Mouse (Mus musculus): ENCODE measurements around the gene Micu1. TPM values are rescaled to one million over a fixed set of nuclear protein-coding genes. Genes with fewer than 3 reads are reported as not detected.

Micu1 gene
- polyA plus RNA-seq, 1 experiment: 76.8 TPM

DNA sequence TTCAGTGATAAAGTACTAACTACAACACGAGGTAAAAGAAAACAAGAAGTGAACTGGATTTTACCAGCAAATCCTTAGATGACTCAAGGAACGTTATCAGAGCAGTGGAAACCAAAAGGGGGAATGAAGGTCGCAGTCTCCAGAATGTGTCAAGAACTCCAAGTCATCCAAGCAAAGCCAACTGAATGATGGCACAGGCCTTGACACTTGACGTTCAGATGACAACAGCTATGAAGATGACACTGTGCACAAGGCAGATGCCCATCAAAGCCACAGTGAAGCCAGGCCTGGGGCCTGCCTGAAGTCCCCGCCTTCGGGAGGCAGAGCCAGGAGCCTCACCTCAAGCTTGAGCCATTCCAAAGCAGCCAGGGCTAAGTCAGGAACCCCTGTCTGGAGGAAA lies 62.5 kb downstream of the Micu1 start:
- H3K4me3 ChIP-seq (replicated peaks; ENCODE audit: extremely low read depth, low read depth, low read length): no peak overlapping the region
- 92% methylated on average over 6 of the region's 6 CpGs for WGBS
- DNase-seq: no peak
- TF ChIP-seq POLR2A (IDR thresholded peaks at IDR 0.05; ENCODE audit: borderline replicate concordance, extremely low read depth, low read depth, low read length) (no peak), CTCF (IDR thresholded peaks at IDR 0.05; ENCODE audit: insufficient read depth, low read length) (no peak)
- no peaks in the 10 kb centered on the region for H3K4me1 ChIP-seq (ENCODE audit: control insufficient read depth, insufficient read depth, low read length)

DNA sequence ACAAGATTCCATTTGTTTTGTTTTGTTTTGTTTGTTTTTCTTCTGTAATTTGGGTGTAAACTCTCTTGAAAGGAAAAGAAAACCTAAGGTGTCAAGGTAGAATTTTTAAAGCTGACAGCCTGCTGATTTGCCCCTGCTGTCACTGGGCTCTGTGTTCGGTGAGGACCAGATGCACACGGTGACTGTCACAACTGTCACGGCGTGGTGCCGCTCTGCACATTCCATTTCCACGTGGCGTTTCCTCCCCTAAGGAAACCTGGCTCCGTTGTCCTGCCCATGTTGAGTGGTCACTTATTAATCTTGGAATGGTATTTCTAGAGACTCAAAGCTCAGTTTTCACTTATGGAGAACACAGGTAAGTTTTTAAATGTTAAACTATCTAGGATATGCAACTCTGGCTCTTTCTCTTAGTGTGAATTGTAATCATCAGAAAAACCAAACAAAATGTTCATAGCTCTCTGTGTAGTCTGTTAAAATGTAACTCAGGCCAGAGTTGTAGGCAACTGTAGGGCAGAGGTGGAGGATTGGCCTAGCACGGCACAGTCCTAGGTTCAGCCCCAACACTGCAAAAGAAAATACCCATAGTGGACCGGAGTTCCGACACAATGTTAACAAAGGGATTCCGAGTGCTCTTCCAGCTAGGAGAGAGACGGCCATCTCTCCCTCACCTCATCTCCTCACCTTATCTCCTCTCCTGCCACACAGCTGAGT lies 66.2 kb downstream of the Micu1 start:
- Histone ChIP-seq H3K4me3 (replicated peaks; ENCODE audit: extremely low read depth, low read depth, low read length) (no peak overlapping the region), H3K4me1 (ENCODE audit: control insufficient read depth, insufficient read depth, low read length) (no peaks in the 10 kb centered on the region)
- no peak for DNase-seq
- WGBS: 68% methylated on average over 13 of the region's 13 CpGs
- TF ChIP-seq CTCF (IDR thresholded peaks at IDR 0.05; ENCODE audit: insufficient read depth, low read length): no peak
- TF ChIP-seq POLR2A (IDR thresholded peaks at IDR 0.05; ENCODE audit: borderline replicate concordance, extremely low read depth, low read depth, low read length): no peak

- 80% methylated on average over 6 of the region's 6 CpGs for whole genome bisulfite sequencing
- Histone ChIP-seq H3K4me3 (replicated peaks; ENCODE audit: extremely low read depth, low read depth, low read length) (no peak overlapping the region), H3K4me1 (ENCODE audit: control insufficient read depth, insufficient read depth, low read length) (no peaks in the 10 kb centered on the region)
- DNase-seq: no peak
- TF ChIP-seq CTCF (IDR thresholded peaks at IDR 0.05; ENCODE audit: insufficient read depth, low read length): no peak
- TF ChIP-seq POLR2A (IDR thresholded peaks at IDR 0.05; ENCODE audit: borderline replicate concordance, extremely low read depth, low read depth, low read length): no peak
Observed at GRCm38 (mm10) chr10:59771375-59772048, 69.2 kb downstream of the Micu1 start.

- H3K4me1 ChIP-seq (ENCODE audit: control insufficient read depth, insufficient read depth, low read length): no peaks in the 10 kb centered on the region
- H3K4me3 ChIP-seq (replicated peaks; ENCODE audit: extremely low read depth, low read depth, low read length): no peak overlapping the region
- 75% methylated on average over 2 of the region's 2 CpGs for WGBS
- TF ChIP-seq POLR2A (IDR thresholded peaks at IDR 0.05; ENCODE audit: borderline replicate concordance, extremely low read depth, low read depth, low read length) (no peak), CTCF (IDR thresholded peaks at IDR 0.05; ENCODE audit: insufficient read depth, low read length) (no peak)
- DNase-seq: no peak
Observed at GRCm38 (mm10) chr10:59772049-59772397, 69.7 kb downstream of the Micu1 start.

- Histone ChIP-seq H3K4me3 (replicated peaks; ENCODE audit: extremely low read depth, low read depth, low read length) (no peak overlapping the region), H3K4me1 (ENCODE audit: control insufficient read depth, insufficient read depth, low read length) (no peaks in the 10 kb centered on the region)
- TF ChIP-seq POLR2A (IDR thresholded peaks at IDR 0.05; ENCODE audit: borderline replicate concordance, extremely low read depth, low read depth, low read length): no peak
- TF ChIP-seq CTCF (IDR thresholded peaks at IDR 0.05; ENCODE audit: insufficient read depth, low read length): no peak
- DNase-seq: no peak
- WGBS: 87% methylated on average over 13 of the region's 13 CpGs
Observed at GRCm38 (mm10) chr10:59773441-59774140, 71.3 kb downstream of the Micu1 start.

DNA sequence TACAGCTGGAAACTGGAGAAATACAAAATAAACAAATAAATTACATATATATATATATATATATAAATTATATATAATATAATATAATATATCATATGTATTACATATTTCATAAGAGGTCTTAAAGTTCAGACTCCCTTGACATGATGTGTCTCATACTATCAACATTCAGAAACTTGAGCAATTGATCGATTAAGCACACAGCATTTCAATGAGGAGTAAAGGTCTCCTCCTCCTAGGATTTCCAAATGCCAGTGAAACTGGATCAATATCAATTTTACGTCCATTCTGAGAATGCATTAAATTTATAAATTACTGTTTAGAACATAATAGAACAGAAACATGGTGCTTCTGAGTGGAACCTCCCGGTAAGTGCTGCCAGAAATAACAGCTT lies 71.9 kb downstream of the Micu1 start:
- no peak for DNase-seq
- no peak for TF ChIP-seq CTCF (IDR thresholded peaks at IDR 0.05; ENCODE audit: insufficient read depth, low read length)
- TF ChIP-seq POLR2A (IDR thresholded peaks at IDR 0.05; ENCODE audit: borderline replicate concordance, extremely low read depth, low read depth, low read length): no peak
- Histone ChIP-seq H3K4me3 (replicated peaks; ENCODE audit: extremely low read depth, low read depth, low read length) (no peak overlapping the region), H3K4me1 (ENCODE audit: control insufficient read depth, insufficient read depth, low read length) (no peaks in the 10 kb centered on the region)
- WGBS: 91% methylated on average over 3 of the region's 3 CpGs

- Histone ChIP-seq H3K4me3 (replicated peaks; ENCODE audit: extremely low read depth, low read depth, low read length) (no peak overlapping the region), H3K4me1 (ENCODE audit: control insufficient read depth, insufficient read depth, low read length) (no peaks in the 10 kb centered on the region)
- 57% methylated on average over 3 of the region's 3 CpGs for WGBS
- DNase-seq: no peak
- TF ChIP-seq CTCF (IDR thresholded peaks at IDR 0.05; ENCODE audit: insufficient read depth, low read length): no peak
- TF ChIP-seq POLR2A (IDR thresholded peaks at IDR 0.05; ENCODE audit: borderline replicate concordance, extremely low read depth, low read depth, low read length): no peak
Observed at GRCm38 (mm10) chr10:59777246-59777645, 75.0 kb downstream of the Micu1 start.

GRCm38 (mm10) chr10:59778137-59778710 lies 75.9 kb downstream of the Micu1 start:
- Histone ChIP-seq H3K4me3 (replicated peaks; ENCODE audit: extremely low read depth, low read depth, low read length) (no peak overlapping the region), H3K4me1 (ENCODE audit: control insufficient read depth, insufficient read depth, low read length) (no peaks in the 10 kb centered on the region)
- WGBS: 74% methylated on average over 4 of the region's 4 CpGs
- TF ChIP-seq POLR2A (IDR thresholded peaks at IDR 0.05; ENCODE audit: borderline replicate concordance, extremely low read depth, low read depth, low read length): no peak
- TF ChIP-seq CTCF (IDR thresholded peaks at IDR 0.05; ENCODE audit: insufficient read depth, low read length): no peak
- no peak for DNase-seq

- DNase-seq: no peak
- 61% methylated on average over 3 of the region's 3 CpGs for WGBS
- Histone ChIP-seq H3K4me1 (ENCODE audit: control insufficient read depth, insufficient read depth, low read length) (no peaks in the 10 kb centered on the region), H3K4me3 (replicated peaks; ENCODE audit: extremely low read depth, low read depth, low read length) (no peak overlapping the region)
- no peak for TF ChIP-seq CTCF (IDR thresholded peaks at IDR 0.05; ENCODE audit: insufficient read depth, low read length)
- TF ChIP-seq POLR2A (IDR thresholded peaks at IDR 0.05; ENCODE audit: borderline replicate concordance, extremely low read depth, low read depth, low read length): no peak
Observed at GRCm38 (mm10) chr10:59780698-59781097, 78.4 kb downstream of the Micu1 start.
